Mouse (Mus musculus): ENCODE measurements around the gene Olfr1359. TPM values are rescaled to one million over a fixed set of nuclear protein-coding genes. Genes with fewer than 3 reads are reported as not detected.

Olfr1359 gene
- polyA plus RNA-seq, 1 experiment from 2014 or later: not detected

DNA sequence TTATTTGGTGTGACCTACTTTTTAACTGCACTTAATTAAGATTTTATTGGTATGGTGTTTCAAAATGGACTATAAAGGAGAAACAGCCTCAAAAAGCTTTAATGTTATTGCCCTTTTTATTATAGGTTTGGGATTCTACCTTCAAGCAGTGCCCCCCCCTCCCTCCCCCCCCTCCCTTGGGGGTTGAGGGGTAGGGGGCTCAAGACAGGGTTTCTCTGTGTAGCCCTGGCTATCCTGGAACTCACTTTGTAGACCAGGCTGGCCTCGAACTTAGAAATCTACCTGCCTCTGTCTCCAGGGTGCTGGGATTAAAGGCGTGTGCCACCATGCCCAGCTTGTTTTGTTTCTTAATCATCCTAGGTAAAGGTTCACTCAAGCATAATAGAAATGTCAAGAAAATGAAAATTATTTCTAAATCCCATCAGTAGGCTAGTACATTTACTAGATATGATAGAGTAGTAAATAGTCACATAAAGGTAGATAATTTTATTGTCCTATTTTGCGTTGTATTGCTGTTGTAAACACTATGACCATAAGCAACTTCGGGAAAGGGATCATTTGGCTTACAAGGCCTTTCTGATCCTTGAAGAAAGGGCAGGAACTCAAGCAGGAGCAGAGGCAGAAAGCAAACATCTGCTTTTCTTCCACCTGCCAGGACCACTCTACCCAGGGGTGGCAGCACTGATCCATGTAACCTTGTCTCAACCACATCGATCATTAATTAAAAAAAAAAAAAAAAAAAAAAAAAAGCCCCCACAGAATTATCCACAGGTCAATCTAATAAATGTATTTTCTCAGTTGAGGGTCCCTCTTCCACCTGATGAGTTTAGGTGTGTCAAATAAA, 25.3 kb downstream of the Olfr1359 start:
- DNase-seq (ENCODE audit: low spot score): no peak

DNA sequence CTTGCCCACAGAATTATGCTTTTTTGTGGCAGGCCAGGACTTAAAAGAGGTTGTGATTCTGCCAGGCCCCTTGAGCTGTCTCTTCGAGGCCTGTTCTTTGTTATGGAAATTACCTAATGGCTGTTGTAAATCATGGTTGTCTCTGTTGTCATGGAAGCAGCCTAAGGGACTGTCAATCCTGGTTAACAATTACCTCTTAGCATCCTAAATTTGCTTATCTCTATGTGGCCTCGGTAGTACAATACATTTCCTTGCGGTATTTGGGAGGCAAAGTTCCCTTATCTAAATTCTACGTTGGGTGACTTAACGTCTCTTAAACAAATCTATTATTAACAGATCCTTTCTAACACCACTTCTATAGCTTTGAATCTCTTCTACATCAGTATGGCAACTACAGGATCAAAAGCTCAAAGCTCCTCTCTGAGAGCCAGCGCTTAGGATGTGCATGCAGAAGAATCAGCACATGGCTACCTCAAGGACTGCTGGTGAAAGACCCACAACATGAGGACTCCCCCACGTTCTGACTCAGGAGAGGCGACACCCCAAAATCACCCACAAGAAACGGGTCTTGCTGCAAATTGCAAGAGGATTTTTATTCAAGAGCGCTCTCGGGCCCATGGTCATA, 30.1 kb downstream of the Olfr1359 start:
- no peak for DNase-seq (ENCODE audit: low spot score)

DNA sequence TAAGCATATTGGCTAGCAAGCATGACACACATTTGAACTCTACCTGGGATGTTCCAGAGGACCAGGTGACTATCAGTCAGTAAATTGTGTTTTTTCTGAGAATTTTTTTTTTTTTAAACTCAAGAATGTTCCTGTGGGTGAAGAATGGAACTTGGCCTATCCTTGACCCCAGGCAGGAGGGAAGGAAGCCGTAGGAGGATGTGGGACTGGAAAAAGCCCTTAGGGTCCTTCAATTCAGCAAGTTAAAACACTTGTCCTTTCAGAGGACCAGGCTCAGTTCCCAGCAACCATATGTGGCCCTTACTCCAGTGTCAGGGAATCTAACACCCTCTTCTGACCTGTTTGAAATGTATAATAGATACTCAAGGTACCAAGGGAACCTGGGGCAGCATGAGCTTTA, 31.6 kb downstream of the Olfr1359 start:
- DNase-seq (ENCODE audit: low spot score): no peak

DNA sequence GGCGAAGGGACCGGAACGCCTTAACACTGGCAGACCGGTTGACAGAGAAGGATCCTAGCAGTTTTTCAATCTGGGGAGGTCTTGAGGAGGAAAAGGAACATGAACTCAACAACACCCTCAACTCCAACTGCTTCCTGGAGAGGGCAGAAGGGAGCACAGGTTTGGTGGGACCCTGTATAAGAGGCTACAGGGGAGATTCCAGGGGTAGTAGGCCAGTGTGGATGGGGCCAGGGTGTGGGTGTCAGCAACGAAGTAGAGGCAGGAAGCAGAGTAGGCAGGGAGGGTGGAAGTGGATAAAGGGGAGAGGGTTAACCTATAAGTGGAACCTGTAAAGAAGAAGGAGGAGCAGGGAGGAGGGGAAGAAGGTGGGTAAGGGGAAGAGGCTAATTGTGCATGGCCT, 35.6 kb downstream of the Olfr1359 start:
- peak; percentile 34 for DNase-seq (ENCODE audit: low spot score)

DNA sequence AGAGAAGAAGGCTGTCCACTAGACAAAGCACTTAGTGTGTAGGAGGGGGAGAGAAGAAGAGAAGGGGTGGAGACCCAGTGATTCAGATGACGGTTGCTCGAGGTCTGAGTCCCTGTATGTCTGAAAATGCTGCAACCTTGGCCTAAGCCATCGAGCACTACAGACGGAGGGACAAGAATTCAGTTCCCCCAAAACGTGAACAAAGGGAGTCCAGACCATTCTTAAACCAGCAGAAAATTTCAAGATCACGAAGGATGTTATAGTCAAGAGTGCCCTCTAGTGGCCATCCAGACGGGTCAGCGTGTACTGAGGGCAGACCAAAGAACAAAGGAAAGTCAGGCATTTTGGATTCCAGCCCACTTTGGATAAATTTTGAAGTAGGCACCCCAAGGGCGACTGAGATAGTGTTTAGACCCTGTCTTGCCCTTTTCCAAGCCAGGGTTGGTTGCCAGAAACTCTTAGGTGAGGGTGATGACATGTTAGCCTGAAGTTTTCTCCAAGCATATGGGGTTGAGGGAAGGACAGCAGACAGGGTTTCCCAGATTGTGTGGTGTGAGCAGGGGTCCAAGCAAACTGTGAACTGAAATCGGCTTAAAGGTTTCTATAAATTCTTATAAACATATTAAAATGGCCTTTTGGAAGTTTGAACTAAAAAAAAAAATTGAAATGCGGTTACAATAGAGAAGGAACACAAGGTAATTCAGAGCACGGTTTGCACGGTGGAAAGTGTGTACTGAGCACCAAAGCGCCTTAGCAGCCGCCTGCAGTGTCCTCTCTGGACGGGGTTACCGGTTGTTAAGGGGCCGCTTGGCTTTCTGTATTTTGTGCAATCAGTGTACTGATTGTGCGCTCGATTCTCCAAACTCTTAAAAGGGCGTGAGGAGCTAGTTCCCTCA, 36.3 kb downstream of the Olfr1359 start:
- DNase-seq (ENCODE audit: low spot score): peak; percentile 83

DNA sequence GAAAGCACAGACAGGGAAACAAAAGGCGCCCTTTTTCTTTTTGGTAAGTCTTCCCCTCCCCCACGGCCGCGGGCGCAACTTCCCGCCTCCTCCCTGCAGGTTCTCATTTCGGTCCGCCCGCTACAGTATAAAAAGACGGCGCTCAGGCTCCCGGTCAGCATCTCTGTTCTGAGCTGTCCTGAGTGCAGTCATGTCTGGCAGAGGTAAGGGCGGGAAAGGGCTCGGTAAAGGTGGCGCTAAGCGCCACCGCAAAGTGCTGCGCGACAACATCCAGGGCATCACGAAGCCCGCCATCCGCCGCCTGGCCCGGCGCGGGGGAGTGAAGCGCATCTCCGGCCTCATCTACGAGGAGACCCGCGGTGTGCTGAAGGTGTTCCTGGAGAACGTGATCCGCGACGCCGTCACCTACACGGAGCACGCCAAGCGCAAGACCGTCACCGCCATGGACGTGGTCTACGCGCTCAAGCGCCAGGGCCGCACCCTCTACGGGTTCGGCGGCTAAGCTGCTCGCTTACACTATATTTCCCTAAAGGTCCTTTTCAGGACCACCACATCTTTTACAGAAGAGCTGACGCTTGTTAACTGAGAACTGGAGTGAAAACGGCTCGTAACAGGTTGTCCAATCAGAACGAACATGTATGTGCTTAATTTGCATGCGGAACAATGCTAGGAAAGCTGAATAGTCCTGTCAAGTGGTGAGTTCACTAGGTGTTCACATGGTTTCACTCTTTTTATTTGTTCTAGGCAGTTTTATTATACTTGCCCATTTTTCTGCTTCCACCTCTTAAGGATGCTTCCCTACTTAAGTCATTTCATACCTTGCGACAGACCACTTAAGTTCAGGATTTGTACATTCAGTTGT, 37.2 kb downstream of the Olfr1359 start, which contains the start of gene Hist1h4j:
Gene Hist1h4j (plus strand): TSS at position 159 of the 862 bp plus-strand sequence.
- DNase-seq (ENCODE audit: low spot score): peak; percentile 88

DNA sequence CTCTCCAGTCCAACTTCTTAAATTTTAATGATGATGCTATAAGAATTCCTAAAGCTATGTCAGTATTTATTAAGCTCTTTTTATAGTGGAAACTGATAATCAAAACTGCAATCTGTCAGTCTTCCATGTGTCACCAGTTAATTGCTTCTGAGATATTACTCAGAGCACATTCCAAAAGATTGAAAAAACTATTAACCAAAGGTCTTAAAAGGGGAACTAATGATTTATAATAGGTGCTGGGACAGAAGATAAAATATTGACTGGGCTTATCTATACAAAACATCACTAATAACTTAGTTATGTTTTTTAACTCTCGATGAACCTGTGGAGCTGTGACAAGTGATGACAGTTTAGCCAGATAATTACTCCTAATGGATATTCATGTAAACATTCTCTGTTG, 47.1 kb downstream of the Olfr1359 start:
- no peak for DNase-seq (ENCODE audit: low spot score)

DNA sequence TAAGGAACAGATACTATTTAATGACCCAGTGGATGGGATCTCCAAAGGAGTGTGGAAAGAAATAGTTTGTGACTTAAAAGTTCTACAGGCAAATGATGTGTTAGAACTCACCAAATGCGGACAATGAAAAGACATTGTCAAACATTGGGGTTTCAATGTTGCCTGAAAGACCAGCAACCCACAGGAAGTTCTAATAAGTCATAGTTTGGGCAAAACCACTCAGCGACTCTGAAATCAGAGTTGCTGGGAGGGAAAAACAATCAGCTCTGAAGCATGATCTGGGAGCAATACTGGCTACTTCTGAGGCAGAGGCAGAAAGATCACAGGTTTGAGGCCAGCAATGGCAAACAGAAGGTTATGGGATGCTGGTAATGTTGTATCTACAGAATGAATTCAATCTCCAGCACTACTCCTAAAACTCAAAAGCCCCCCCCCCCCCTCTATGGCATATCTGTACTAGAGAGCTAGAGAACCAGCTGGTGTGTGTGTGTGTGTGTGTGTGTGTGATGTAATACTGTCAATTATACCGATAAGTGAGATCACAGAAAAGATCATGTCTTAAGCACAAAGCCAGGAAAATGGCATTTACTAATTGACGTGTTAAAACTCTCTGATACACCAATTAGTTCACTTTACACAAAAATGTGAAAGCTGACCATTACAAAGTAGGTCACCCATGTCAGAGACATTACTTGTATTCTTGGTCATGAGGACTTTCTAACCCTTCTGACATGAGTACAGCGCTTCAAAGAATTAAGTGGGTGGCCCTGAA, 51.7 kb downstream of the Olfr1359 start:
- peak; percentile 58 for DNase-seq (ENCODE audit: low spot score)

DNA sequence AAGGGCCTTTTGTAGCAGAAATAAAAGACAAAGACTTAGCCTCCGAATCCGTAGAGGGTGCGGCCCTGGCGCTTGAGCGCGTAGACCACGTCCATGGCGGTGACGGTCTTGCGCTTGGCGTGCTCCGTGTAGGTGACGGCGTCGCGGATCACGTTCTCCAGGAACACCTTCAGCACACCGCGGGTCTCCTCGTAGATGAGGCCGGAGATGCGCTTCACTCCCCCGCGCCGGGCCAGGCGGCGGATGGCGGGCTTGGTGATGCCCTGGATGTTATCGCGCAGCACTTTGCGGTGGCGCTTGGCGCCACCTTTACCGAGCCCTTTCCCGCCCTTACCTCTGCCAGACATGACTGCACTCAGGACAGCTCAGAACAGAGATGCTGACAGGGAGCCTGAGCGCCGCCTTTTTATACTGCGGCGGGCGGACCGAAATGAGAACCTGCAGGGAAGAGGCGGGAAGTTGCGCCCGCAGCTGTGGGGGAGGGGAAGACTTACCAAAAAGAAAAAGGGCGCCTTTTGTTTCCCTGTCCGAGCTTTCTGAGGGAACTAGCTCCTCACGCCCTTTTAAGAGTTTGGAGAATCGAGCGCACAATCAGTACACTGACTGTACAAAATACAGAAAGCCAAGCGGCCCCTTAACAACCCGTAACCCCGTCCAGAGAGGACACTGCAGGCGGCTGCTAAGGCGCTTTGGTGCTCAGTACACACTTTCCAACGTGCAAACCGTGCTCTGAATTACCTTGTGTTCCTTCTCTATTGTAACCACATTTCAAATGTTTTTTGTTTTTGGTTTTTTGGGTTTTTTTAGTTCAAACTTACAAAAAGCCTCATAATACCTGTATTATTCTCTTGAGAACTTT, 52.5 kb downstream of the Olfr1359 start, which contains the start of gene Hist1h4k:
Gene Hist1h4k (minus strand): TSS at position 347 of the 859 bp plus-strand sequence.
- DNase-seq (ENCODE audit: low spot score): peak; percentile 95

DNA sequence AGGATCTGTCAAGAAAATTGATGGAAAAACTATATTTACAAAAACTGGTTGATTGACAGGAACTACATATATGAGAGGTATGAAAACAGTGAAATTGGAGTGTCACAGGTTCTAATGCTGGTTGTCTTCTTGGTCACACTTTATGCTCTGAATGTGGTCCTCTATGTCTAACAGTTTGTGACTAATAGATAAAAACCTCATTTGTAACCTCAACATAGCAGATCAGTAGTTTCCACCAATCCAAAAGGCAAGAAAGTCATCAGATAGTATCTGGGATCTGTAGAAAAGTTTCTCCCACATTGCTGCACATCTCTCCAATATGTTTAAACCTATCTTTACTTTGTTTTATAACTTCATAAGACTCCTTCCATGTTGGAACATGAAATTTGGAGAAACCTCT, 53.5 kb downstream of the Olfr1359 start:
- DNase-seq (ENCODE audit: low spot score): no peak

DNA sequence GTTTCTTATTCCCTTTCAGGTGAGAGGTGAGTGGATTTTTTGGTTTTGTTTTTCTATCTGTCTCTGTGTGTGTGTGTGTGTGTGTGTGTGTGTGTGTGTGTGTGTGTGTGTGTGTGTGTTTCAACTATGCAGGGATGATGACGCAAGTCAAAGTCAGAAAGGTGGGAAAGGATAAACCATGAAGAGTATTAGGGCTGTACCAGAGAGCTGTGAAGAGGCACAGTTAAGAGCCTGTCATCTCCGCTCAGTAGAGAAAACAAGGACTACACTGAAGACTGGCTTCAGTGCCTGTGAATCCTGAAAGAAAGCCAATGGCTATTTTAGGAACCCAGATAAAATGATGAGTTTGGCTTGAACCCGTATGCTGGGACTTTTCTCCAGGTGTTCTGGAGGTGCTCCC, 53.9 kb downstream of the Olfr1359 start:
- DNase-seq (ENCODE audit: low spot score): peak; percentile 25

DNA sequence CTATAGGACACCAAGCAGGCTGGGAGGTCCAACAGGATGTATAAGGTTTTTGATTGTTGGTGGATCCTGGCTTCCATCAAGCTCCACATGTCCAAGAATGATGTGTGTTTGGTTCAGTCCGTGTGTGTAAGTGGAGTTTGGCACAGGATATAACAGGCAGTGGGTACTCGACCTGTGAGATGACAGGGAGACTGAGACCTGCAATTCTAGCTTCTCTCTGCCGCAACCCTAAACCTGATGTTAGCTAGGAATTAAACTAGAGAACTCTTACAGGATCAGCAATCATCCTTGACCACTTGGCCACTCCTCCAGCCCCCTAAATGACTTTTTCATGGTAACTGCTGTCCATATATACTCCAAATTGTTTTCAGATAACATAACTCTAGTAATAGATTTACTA, 54.4 kb downstream of the Olfr1359 start:
- DNase-seq (ENCODE audit: low spot score): peak; percentile 42

DNA sequence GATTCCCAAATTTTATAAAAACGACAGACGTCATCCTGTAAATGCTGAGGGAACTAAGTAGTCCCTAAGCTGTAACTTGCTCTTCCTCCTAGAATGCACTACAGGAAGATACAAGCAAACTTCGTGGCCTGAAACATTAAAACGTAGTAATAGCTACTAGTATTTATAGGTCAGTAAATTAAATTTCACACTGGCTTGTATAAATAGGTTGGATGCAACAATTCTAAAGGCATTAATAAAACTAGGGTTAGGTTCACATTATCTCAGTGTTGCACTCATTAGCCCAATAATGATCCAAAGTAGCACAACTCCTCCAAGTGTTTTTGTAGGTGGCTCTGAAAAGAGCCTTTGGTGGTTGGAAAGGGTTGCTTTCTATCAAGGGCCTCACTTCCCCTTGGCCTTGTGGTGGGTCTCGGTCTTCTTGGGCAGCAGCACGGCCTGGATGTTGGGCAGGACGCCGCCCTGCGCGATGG, 55.2 kb downstream of the Olfr1359 start:
- peak; percentile 66 for DNase-seq (ENCODE audit: low spot score)

DNA sequence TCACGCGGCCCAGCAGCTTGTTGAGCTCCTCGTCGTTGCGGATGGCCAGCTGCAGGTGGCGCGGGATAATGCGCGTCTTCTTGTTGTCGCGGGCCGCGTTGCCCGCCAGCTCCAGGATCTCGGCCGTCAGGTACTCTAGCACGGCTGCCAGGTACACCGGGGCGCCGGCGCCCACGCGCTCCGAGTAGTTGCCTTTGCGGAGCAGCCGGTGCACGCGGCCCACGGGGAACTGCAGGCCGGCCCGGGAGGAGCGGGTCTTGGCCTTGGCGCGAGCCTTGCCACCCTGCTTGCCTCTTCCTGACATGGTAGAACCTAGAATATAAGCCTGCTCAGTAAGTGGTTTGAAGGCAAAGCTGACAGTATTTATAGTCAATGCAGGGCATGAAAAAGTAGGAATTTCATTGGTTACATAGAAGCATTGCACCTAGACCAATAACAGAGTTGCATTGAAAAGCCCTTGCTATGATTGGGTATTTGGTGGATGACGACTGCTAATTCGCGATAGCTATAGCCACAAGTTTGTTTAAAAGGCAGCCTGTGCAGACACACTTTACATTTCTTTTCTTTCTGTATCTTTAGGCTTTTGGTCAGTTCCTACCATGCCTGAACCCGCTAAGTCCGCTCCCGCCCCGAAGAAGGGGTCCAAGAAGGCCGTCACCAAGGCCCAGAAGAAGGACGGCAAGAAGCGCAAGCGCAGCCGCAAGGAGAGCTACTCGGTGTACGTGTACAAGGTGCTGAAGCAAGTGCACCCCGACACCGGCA, 55.8 kb downstream of the Olfr1359 start, which contains the start of the genes Hist1h2ak and Hist1h2bn:
Gene Hist1h2ak (minus strand): TSS at position 304 of the 762 bp plus-strand sequence.
Gene Hist1h2bn (plus strand): TSS at position 600 of the 762 bp plus-strand sequence.
- peak; percentile 95 for DNase-seq (ENCODE audit: low spot score)

DNA sequence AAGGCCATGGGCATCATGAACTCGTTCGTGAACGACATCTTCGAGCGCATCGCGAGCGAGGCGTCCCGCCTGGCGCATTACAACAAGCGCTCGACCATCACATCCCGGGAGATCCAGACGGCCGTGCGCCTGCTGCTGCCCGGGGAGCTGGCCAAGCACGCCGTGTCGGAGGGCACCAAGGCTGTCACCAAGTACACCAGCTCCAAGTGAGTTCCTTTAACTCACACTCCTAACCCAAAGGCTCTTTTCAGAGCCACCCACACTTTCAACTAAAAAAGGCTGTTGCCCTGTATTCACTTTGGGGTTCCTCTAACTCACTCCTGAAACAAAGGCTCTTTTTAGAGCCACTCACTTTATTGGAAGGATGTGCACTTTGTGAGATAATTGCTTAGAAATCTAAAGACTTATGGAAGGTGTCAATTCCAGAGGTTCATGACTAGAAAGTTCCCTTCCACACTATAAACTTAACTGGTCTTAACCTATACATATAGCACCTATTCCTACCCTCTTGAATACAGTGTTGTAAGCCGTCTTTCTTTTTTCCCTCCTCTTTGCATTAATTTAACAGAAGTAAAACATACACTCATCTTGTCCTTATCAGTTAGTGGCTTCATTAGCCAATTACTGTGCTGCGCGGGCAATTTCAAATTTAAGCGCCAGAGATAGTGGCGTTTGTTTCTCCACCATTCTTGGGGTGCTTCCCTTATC, 56.5 kb downstream of the Olfr1359 start:
- peak; percentile 60 for DNase-seq (ENCODE audit: low spot score)

DNA sequence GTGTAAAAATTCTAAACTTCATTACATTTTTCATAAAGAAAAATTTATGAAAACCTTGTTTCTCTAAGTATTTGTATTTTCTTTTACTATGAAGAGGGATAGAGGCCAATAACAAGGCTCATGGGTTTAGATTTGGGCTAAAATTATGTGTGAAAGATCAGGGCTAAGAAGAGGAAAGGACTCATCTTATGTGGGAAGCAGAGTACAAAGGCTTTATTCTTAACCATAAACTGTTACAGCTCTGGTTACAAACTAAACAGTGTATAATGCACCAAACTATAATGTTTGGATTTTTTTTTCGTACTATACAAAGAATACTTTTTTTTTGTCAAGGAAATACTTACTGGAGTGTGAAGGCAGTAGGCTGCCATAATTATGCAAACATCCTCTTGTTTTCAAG, 57.8 kb downstream of the Olfr1359 start:
- no peak for DNase-seq (ENCODE audit: low spot score)
